Mouse (Mus musculus): ENCODE measurements around the gene Gbp5.
"Not testable (repeated sequence)": the region's sequence is repeated elsewhere in the genome, so short reads cannot be mapped to it uniquely, and the experiment has no call there.

Gene Gbp5

DNA sequence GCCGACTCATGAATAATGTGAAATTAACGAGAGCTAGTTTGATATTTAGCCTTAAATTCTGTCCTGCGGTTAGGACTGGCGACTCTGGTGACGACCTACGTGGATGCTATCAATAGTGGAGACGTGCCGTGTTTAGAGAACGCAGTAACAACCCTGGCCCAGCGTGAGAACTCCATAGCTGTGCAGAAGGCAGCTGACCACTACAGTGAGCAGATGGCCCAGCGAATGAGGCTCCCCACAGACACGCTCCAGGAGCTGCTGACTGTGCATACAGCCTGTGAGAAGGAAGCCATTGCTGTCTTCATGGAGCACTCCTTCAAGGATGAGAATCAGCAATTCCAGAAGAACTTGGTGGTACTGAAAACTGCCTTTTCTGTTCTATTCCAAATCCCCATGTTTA is 49.0 kb downstream of the Gbp5 start:
- not testable (repeated sequence) for DNase-seq (ENCODE audit: low read depth)

DNA sequence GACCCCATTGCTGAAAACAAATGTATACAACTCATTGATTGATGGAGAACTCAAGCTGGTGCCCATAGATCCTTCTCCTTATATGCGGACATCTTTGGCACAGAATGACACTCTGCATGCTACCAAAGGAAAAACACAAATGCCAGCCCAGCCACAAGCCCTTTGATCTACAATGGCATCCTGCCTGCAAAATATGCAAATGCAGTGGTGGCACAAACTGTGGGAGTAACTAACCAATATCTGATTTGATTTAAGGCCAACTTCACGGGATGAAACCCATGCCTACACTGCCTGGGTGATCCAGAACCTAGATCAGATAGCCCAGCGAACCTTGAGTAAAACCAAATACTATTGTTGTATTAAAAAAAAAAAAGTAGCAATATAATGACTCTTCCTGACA is 52.9 kb downstream of the Gbp5 start:
- no peak for DNase-seq (ENCODE audit: low read depth)

DNA sequence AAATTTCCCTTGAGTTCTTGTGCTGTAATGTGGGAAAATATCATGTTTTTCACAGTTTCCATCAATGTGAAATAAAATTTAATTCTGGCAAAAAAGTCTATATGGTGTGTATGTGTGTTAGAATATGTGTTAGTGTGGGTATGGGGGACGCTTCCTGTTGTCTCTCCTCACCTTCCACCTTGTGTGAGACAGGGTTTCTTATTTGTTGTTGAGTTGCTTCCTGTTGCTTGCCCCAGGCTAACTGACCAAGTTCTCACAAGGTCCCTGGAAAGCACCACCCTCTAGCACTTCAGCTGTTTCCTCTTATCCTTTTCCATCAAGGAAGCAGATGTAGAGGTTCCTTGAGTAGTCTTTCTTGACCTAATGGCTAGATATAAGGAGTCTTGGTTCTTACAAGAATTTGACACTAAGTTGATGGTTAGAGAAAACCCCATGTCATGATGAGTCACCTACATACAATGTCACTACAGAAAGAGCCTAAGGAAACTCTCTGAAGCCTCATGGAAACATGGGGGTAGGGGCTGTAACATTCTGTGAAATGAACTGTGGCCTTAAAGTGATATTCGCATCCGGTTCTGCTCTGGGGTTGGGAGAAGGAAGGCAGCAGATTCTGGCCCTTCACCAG is 56.4 kb downstream of the Gbp5 start:
- no peak for DNase-seq (ENCODE audit: low read depth)

DNA sequence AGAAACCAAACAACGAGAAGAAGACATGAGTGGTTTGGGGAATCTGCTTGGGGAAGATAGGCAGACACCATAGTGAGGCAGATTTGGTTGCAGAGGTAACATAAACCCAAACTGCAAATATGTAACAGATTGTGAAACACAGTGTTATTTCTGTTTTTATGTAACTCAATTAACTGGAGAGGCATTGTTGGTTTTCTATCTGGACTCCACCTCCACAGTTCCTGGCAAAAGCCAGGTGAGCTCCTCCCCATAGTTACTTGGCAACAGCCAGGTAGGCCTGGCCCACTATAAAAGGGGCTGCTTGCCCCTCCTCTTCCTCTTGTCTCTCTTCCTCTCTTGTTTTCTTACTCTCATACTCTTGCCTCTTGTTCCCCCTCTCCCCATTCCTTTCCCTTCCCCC is 60.8 kb downstream of the Gbp5 start:
- DNase-seq (ENCODE audit: low read depth): no peak

DNA sequence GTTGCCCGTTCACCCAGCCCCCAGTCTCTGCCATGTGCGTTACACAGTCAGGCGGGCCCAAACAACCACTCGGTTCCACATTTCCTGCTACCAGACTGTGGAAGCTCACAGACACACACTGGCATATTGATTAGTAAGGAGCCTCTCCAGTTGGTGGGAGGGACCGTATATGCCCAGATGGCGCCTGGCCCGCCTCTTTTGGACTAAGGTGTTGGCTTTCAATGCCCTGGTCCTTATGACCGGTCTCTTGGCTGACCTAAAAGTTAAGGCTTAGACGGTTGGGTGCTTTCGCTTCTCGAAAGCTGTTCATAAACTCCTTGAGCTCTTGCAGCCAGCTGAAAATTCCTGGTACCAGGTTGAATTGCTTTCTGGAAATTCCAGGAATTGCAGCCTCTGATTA is 61.8 kb downstream of the Gbp5 start:
- DNase-seq (ENCODE audit: low read depth): no peak

DNA sequence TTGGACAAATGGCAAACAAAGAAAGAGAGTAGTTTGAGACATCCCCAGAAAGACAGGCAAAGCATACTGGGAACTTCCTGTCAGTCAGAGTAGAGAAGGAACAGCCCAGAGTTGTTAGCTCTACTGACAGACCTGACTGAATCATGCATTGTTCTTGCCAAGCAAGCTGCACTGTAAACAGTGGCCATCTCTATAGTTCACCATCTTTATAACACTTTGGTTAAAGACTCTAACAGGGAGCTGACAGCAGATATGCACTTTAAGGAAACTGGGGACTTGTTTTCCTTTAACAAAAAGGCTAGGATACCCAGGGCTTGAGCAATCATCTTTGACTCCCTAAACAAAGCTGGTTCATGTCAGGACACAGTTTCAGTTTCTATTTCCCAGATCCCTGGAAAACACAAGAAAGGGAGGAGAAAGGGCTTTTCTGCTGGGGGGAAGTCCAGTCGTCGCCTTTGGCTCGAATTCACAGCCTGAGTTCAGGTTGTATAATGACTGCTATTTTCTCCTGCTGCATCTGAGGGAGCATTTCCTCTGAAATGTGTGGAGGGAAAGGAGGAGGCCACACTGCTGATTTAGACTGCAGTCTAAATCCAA is 66.0 kb downstream of the Gbp5 start, which contains the start of gene Gbp3:
Gene Gbp3 (plus strand): TSS at position 395 of the 597 bp plus-strand sequence.
- DNase-seq (ENCODE audit: low read depth): no peak

DNA sequence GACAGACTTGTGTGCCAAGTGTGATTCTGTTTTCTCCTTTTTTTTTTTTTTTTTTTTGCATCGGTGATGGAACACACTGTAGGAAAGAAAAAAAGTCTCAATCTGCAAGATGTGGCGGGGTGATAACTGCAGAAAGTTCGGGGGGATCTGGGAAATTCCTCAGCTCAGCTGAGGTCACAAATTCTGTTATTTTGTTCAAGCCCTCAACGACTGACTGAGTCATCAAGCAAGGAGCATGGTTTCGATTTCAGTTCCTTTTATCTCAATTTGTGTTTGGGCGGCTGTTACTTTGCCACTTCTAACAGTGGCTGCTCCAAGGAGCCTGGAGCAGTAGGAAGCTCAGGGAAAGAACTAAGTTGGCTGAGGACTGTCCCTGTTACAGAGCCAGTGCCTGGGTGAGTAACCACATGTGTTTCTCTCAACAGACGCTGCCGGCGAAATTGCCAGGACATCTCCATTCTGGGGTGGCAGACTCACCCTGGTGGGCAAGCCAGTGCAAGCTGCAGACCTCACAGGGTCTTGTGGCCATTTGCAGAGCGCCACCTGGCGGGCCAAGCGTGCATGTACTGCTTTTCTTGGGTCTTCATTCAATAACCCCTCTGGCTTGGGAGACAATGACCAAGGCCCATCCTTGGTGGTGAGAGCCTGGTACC is 66.6 kb downstream of the Gbp5 start:
- peak; percentile 50 for DNase-seq (ENCODE audit: low read depth)

DNA sequence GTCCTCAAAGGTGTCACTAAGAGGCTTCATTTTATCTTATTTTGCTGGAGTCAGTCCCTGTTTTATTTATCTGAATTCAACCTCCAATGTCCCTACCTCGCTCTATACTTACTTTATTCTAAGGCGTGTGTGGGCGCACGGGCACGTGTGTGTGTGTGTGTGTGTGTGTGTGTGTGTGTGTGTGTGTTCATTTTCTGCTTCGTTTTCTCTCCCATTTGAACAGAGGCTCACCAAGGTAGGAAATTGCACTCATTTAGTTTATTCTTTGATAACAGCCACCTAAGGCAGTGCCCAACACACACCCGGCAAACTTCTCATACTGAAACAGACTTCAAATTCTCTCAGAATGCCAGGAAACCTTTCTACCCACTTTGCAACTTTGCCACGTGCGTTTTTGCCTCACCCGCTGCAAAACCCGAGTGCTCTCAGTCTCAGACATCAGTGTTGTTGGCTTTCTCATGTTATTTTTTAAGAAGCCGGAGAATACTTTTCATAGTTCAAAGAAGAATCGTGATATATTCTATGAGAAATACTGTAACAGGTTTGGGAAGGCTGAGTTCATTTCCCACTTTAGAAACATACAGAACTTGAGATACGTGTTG is 67.4 kb downstream of the Gbp5 start:
- no peak for DNase-seq (ENCODE audit: low read depth)

DNA sequence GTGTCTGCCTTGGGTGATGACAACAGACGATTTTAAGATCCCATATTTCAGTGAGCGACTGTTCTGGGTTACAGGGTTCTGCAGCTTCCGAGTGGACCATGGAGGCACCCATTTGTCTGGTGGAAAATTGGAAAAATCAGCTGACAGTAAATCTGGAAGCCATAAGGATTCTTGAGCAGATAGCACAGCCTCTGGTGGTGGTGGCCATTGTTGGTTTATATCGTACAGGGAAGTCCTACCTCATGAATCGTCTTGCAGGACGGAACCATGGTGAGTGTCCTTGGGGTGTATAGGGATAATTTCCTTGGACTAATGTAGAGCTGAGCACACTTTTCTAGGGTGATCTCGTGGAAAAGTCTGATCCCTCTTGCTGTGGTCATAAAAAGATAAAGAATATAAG is 67.9 kb downstream of the Gbp5 start:
- DNase-seq (ENCODE audit: low read depth): no peak

DNA sequence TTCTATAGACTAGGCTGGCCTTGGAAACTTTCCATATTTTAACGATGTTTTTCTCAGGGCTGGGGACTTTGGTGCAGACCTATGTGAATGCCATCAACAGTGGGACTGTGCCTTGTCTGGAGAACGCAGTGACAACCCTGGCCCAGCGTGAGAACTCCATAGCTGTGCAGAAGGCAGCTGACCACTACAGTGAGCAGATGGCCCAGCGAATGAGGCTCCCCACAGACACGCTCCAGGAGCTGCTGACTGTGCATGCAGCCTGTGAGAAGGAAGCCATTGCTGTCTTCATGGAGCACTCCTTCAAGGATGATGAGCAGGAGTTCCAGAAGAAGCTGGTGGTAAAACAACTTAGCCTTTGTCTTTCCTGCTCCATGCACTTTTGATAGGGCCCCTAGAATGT is 73.7 kb downstream of the Gbp5 start:
- DNase-seq (ENCODE audit: low read depth): not testable (repeated sequence)

DNA sequence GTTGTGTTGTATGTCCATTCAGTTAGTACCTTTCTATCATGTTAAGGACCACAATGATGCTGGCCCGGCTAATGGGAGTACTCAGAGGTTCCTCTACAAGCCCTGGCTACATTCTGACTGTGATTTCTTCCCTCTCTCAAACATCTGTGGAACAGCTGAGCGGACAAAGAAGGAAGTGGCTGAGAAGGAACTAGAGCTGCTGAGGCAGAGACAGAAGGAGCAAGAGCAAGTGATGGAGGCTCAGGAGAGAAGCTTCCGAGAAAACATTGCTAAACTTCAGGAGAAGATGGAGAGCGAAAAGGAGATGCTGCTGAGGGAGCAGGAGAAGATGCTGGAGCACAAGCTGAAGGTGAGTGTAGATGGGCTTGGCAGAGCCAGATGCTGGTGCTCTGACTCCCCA is 77.0 kb downstream of the Gbp5 start:
- no peak for DNase-seq (ENCODE audit: low read depth)

Data from c-Kit-positive CD71-positive TER-119-negative erythroid progenitor cells, embryonic 14.5 days (primary cell).